Comparison of ENCODE assay signal across 8 mouse cellular contexts in genomic region chr8:94857346-94858173, GRCm38 (mm10). TPM values are rescaled to one million over a fixed set of nuclear protein-coding genes. Genes with fewer than 3 reads are reported as not detected.
DNase-seq lines count a peak whose midpoint lies in the region; ATAC-seq and TF ChIP-seq lines count a peak whose summit lies in the region.

Gene Polr2c (plus strand): TSS chr8:94857450.

- peak within 1 kb of the TSS; percentile 83 for H3K9ac ChIP-seq in lung, embryonic 16.5 days (ENCODE audit: low read length)

- peak within 1 kb of the TSS; percentile 89 for H3K27ac ChIP-seq in hindbrain, embryonic 10.5 days
- 0 out of 2 replicates have a peak within 1 kb of the TSS, but pooled peaks have one; percentile 24 for H3K27ac ChIP-seq in lung, embryonic 16.5 days (ENCODE audit: low read length)
- no peak within 1 kb of the TSS for H3K27ac ChIP-seq in thymus, adult 2 months (ENCODE audit: control insufficient read depth, insufficient read depth, low read length)

- TF ChIP-seq POLR2A in thymus, adult 2 months (IDR thresholded peaks at IDR 0.05; ENCODE audit: control insufficient read depth, extremely low read depth, insufficient read depth, low read length, poor library complexity): peak; percentile 42; the same call in 1 of the 2 replicates

- H3K9me3 ChIP-seq in hindbrain, embryonic 10.5 days: no peaks in the 10 kb centered on the region
- H3K9me3 ChIP-seq in lung, embryonic 16.5 days (ENCODE audit: control insufficient read depth, low read length): no peaks in the 10 kb centered on the region

- H3K4me1 ChIP-seq in hindbrain, embryonic 10.5 days (replicated peaks): peaks cover 17% of the 10 kb centered on the region
- peaks cover 10% of the 10 kb centered on the region for H3K4me1 ChIP-seq in lung, embryonic 16.5 days (replicated peaks; ENCODE audit: control insufficient read depth, insufficient read depth, low read length)
- H3K4me1 ChIP-seq in thymus, adult 2 months (replicated peaks; ENCODE audit: control insufficient read depth, insufficient read depth, low read length): no peaks in the 10 kb centered on the region

- peak within 1 kb of the TSS; percentile 99 for H3K4me3 ChIP-seq in hindbrain, embryonic 10.5 days
- H3K4me3 ChIP-seq in lung, embryonic 16.5 days (ENCODE audit: low read length): peak within 1 kb of the TSS; percentile 66
- H3K4me3 ChIP-seq in thymus, adult 2 months (ENCODE audit: control insufficient read depth, insufficient read depth, low read length): peak within 1 kb of the TSS; percentile 71

- H3K4me2 ChIP-seq in lung, embryonic 16.5 days (ENCODE audit: low read depth, low read length): peak within 1 kb of the TSS; percentile 66

- H3K36me3 ChIP-seq in hindbrain, embryonic 10.5 days: peaks cover 51% of the 10 kb centered on the region
- peaks cover 18% of the 10 kb centered on the region for H3K36me3 ChIP-seq in lung, embryonic 16.5 days (ENCODE audit: control insufficient read depth, insufficient read depth, low read length)
- H3K36me3 ChIP-seq in thymus, adult 2 months (ENCODE audit: control insufficient read depth, insufficient read depth, low read length): peaks cover 12% of the 10 kb centered on the region

- H3K27me3 ChIP-seq in hindbrain, embryonic 10.5 days (ENCODE audit: insufficient read depth, poor library complexity, severe bottlenecking): no peaks in the 10 kb centered on the region
- H3K27me3 ChIP-seq in lung, embryonic 16.5 days (ENCODE audit: control insufficient read depth, insufficient read depth, low read depth, low read length): no peaks in the 10 kb centered on the region
- H3K27me3 ChIP-seq in thymus, adult 2 months (ENCODE audit: control insufficient read depth, insufficient read depth, low read length): no peaks in the 10 kb centered on the region

- peak; percentile 95 for TF ChIP-seq CTCF in thymus, adult 2 months (IDR thresholded peaks at IDR 0.05; ENCODE audit: borderline replicate concordance, control insufficient read depth, extremely low read depth, insufficient read depth, low read length, poor library complexity)

- ATAC-seq in frontal cortex, adult (ENCODE audit: low TSS enrichment): peak; percentile 81
- peak; percentile 83 for ATAC-seq in lung, embryonic 16.5 days (ENCODE audit: low read depth)

- WGBS in hindbrain, embryonic 10.5 days: 1% methylated on average over 68 of the region's 68 CpGs
- WGBS in lung, embryonic 16.5 days: under 1% methylated on average over 68 of the region's 68 CpGs
- WGBS in thymus, adult 2 months: under 1% methylated on average over 68 of the region's 68 CpGs

- DNase-seq in MEL-GATA-1-ER (ENCODE audit: extremely low read depth, low read depth): peak; percentile 65
- peak; percentile 94 for DNase-seq in cerebellum, adult 9-10 months
- DNase-seq in hindbrain, embryonic 10.5 days (ENCODE audit: low spot score): peak; percentile 92
- peak; percentile 85 for DNase-seq in layer of hippocampus, adult 9-11 months
- peak; percentile 74 for DNase-seq in ovary, adult 18-20 months (ENCODE audit: low spot score)
- DNase-seq in thymus, adult 2 months: peak; percentile 93

RNA-seq across cellular contexts. Expression of gene Polr2c, which starts in this region (rescaled TPM):
- 154 and 169 TPM in 2 replicates for polyA plus RNA-seq in hindbrain, embryonic 10.5 days (2016; fragmentation: Nextera tagmentation; extraction: Ambion mirVana)
- polyA plus RNA-seq in lung, embryonic 16.5 days (2015; fragmentation: Nextera tagmentation; extraction: Ambion mirVana): 150 and 157 TPM in 2 replicates
- polyA plus RNA-seq in thymus, adult 2 months (2012; rRNA removed): 146 and 160 TPM in 2 replicates
